Mouse (Mus musculus) heart, adult 9 months (tissue): ENCODE data around the gene Cmtm2b.
"Not testable (repeated sequence)": the region's sequence is repeated elsewhere in the genome, so short reads cannot be mapped to it uniquely, and the experiment has no call there.

ENCODE experiments used
- DNase-seq, 2 experiments: peaks; one replicate each; pipeline ENCODE4 v3.0.0; 2022; ENCODE audit warnings: low spot score in 2 of 2

Gene Cmtm2b

GRCm38 (mm10) chr8:104321930-104322329, at the start of gene Cmtm2b:
Cmtm2b (plus strand) TSS chr8:104322230.
- not testable (repeated sequence) for DNase-seq

GRCm38 (mm10) chr8:104293081-104293480, 28.9 kb upstream of the Cmtm2b start, which contains the start of gene Cmtm2a:
Cmtm2a (minus strand) TSS chr8:104293181.
- not testable (repeated sequence) for DNase-seq

- no peak for DNase-seq
These were observed 27.6 kb upstream of the Cmtm2b start for GRCm38 (mm10) chr8:104294396-104294795.

DNA sequence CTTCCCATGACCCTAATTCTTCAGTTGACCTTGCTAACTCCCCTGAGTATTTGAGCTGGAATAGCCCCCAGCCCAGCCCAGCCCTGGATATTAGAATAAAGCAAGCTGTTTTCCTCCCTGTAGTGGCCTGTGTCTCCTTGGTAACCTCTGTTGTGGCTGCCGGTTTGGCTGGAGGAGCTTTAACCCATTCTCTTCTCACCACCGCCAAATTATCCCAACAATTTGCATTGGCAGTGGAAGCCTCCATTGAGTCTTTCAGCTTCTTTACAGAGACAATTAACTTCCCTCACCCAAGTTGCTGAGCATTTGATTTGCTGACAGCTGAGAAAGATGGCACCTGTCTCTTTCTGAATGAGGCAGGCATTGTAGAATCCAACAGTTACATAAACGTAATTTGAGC, 20.5 kb upstream of the Cmtm2b start:
- peak; percentile 10 to 27 for DNase-seq

- not testable (repeated sequence) for DNase-seq
These were observed 19.5 kb upstream of the Cmtm2b start for GRCm38 (mm10) chr8:104302536-104302935.

DNA sequence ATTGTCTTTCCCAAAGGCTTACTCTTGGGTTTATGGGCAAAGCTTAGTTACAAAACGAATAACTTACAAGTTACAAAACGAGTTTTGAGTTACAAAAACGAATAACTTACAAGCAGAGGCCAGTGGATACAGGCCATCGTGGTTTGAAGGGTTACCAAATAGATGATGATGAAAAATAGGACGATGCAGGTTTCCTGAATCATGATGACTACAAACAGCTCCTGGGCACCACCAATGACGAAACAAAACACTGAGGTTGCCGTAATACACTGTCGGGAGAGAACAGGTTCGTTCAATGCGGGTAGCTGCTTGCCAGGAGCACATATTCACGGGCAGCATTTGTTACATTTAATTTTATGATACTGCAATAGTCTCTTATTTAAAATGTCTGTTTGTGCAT, 17.1 kb upstream of the Cmtm2b start:
- no peak for DNase-seq

GRCm38 (mm10) chr8:104308341-104308740, 13.7 kb upstream of the Cmtm2b start:
- not testable (repeated sequence) for DNase-seq

GRCm38 (mm10) chr8:104309441-104310155, 12.4 kb upstream of the Cmtm2b start, which contains the start of the genes Gm45711 and Cmtm1:
Gm45711 (minus strand) TSS chr8:104310081.
Cmtm1 (minus strand) TSS chr8:104310145.
- DNase-seq = peak; percentile 42 to 53

DNA sequence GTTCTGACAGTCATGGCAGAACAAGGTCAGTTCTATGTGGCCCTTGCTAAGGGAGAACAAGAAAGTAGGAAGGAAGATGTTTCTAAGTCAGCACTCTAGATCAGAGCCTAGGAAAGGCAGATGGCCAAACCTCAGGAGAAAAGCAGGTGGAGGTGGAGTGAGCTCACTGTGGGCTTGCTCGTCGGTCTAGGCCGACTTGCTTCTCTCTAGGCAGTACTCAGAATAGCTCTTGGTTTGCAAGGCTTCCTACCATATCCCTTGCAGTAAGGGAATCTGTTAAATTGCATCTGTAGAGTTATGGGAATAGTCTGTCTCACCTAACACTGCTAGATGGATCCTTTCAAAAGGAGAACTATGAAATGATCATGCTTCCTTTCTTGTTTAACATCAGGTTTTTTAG, 10.0 kb upstream of the Cmtm2b start:
- not testable (repeated sequence) for DNase-seq

DNA sequence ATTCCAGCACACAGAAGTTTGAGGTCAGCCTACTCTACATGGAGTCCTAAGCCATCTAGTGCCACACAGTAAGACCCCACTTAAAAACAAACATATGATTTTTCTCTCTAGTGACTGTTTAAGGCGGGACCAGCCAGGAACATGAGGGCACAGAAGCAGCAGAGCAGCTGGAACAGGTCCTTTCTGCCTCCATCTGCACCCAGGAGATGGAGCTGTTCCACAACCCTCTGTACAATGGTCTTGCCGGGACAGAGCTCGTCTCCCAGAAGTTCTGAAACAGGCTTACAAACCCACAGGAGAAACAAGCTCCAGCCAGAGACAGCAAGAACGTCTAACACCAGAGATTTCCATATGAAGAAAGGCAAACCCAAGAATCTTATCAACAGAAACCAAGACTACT, 8.7 kb upstream of the Cmtm2b start:
- DNase-seq = peak in 1 of 2 experiments; percentile 18

GRCm38 (mm10) chr8:104321267-104321666, 763 bp upstream of the Cmtm2b start, which contains the start of gene Gm11020:
Gm11020 (plus strand) TSS chr8:104321567.
- DNase-seq = not testable (repeated sequence)

GRCm38 (mm10) chr8:104332665-104333631, 10.9 kb downstream of the Cmtm2b start:
- DNase-seq = no peak

DNA sequence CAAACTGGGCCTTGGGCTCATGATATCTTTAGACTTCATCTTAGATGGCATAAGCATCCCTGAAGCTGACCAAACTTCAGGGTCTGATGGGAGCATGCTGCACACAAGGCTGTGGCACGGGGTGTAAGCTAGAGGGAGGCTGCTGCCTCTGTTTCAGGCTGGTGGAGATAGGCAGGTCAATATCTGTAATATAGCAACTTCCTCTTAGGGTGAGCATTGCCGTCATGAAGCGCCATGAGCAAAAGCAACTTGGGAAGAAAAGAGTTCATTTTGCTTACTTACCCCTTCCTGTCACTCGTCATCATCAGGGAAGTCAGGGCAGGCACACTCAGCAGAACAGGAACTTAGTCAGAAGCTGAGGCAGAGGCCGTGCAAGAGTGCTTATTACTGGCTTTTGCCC, 11.8 kb downstream of the Cmtm2b start:
- DNase-seq = no peak

GRCm38 (mm10) chr8:104334196-104334595, 12.2 kb downstream of the Cmtm2b start:
- DNase-seq = no peak

DNA sequence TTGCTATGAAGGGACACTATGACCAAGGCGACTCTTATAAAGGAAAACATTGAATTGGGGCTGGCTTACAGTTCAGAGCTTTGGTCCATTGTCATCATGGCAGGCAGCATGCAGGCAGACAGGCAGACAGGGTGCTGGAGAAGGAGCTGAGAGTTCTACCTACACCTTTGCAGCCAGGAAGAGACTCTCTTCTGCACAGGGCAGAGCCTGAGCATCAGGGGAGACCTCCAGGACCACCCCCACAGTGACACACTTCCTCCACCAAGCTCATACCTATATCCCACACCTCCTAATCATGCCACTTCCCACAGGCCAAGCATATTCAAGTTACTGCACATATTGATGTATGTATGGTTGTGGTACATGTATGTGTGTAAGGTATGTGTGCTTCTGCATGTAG, 14.8 kb downstream of the Cmtm2b start:
- DNase-seq = no peak

GRCm38 (mm10) chr8:104337890-104338289, 15.9 kb downstream of the Cmtm2b start:
- DNase-seq = no peak

DNA sequence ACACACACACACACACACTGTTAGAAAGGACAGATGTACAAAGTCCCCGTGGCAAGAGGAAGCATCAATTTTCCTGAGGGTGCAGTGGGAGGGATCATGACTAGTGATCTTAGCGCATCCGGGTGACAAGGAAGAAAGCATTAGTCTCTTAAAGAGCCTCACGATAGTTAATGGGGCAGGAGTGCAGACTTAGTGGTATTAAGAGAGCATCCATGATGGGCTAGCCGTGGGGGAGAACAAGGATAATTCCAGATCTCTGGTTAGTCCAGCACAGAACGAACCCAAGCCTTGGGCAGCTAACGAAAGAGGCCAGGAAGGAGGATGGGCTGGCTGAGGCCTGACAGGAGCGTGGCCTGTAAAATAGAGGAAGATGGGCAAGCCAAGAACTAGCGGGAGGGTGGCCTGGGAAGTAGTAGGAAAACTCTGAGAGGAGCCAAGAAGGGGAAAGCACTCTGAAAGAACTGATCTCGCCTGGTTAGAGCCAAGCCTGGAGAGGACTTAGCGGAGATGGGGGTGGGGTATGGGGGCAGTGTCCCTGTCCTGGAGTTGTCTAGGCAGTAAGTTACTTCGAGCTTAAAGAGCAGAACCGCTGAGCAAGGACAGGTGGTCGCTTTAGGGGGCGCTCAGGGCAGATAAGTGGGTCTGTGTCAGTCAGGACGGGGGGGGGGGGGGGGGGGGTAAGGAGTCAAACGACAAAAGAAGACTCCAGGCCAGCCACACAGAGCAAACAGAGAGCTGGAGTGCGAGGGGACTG, 17.4 kb downstream of the Cmtm2b start, which contains the start of gene Cmtm3:
Gene Cmtm3, plus strand, starts transcription at position 182 of the 754 bp plus-strand sequence.
- DNase-seq = peak; percentile 57 to 68

GRCm38 (mm10) chr8:104339983-104340232, 17.9 kb downstream of the Cmtm2b start:
- no peak for DNase-seq

GRCm38 (mm10) chr8:104340233-104341105, 18.4 kb downstream of the Cmtm2b start:
- DNase-seq = peak; percentile 79 to 85

GRCm38 (mm10) chr8:104341106-104341561, 19.1 kb downstream of the Cmtm2b start:
- peak; percentile 78 to 83 for DNase-seq

- no peak for DNase-seq
These were observed 19.6 kb downstream of the Cmtm2b start for GRCm38 (mm10) chr8:104341678-104342077.
